Mouse (Mus musculus) heart, adult 9 months (tissue): ENCODE measurements around the gene Ttc13.

ENCODE experiments used
- DNase-seq, 2 experiments: peaks; one replicate each; pipeline ENCODE4 v3.0.0; 2022; ENCODE audit warnings: low spot score in 2 of 2

The Ttc13 gene

GRCm38 (mm10) chr8:124721862-124722515 lies at the start of gene Ttc13, which contains the start of gene Arv1:
Gene Ttc13 (minus strand): TSS chr8:124721983.
Gene Arv1 (plus strand): TSS chr8:124722139.
- peak; percentile 97 for DNase-seq

GRCm38 (mm10) chr8:124763061-124763460 lies 41.3 kb upstream of the Ttc13 start:
- DNase-seq = no peak

GRCm38 (mm10) chr8:124758544-124758943 lies 36.8 kb upstream of the Ttc13 start:
- no peak for DNase-seq

- DNase-seq = no peak
These were observed 34.8 kb upstream of the Ttc13 start for GRCm38 (mm10) chr8:124756601-124757000.

GRCm38 (mm10) chr8:124756153-124756552 lies 34.4 kb upstream of the Ttc13 start:
- no peak for DNase-seq

GRCm38 (mm10) chr8:124755481-124755880 lies 33.7 kb upstream of the Ttc13 start:
- DNase-seq = no peak

- no peak for DNase-seq
These were observed 33.0 kb upstream of the Ttc13 start for GRCm38 (mm10) chr8:124754792-124755190.

GRCm38 (mm10) chr8:124754101-124754791 lies 32.5 kb upstream of the Ttc13 start:
- DNase-seq = no peak

GRCm38 (mm10) chr8:124752325-124752862 lies 30.6 kb upstream of the Ttc13 start:
- no peak for DNase-seq

- peak; percentile 18 to 28 for DNase-seq
These were observed 30.0 kb upstream of the Ttc13 start, which contains the start of gene Fam89a for GRCm38 (mm10) chr8:124751709-124752173. Gene Fam89a (minus strand): TSS chr8:124751832.

- DNase-seq = peak; percentile 15 to 36
These were observed 29.4 kb upstream of the Ttc13 start for GRCm38 (mm10) chr8:124751191-124751590.

- DNase-seq = no peak
These were observed 24.9 kb upstream of the Ttc13 start for GRCm38 (mm10) chr8:124746661-124747060.

- DNase-seq = no peak
These were observed 17.5 kb upstream of the Ttc13 start for GRCm38 (mm10) chr8:124739268-124739667.

GRCm38 (mm10) chr8:124735371-124735911 lies 13.7 kb upstream of the Ttc13 start:
- DNase-seq = no peak

GRCm38 (mm10) chr8:124732828-124733227 lies 11.0 kb upstream of the Ttc13 start:
- no peak for DNase-seq

- DNase-seq = no peak
These were observed 2.5 kb upstream of the Ttc13 start for GRCm38 (mm10) chr8:124724301-124724700.

- no peak for DNase-seq
These were observed 583 bp downstream of the Ttc13 start for GRCm38 (mm10) chr8:124720938-124721861.

- no peak for DNase-seq
These were observed 1.6 kb downstream of the Ttc13 start for GRCm38 (mm10) chr8:124720133-124720532.

- DNase-seq = no peak
These were observed 6.0 kb downstream of the Ttc13 start for GRCm38 (mm10) chr8:124715736-124716135.

GRCm38 (mm10) chr8:124713207-124713606 lies 8.6 kb downstream of the Ttc13 start:
- no peak for DNase-seq

GRCm38 (mm10) chr8:124705823-124706222 lies 16.0 kb downstream of the Ttc13 start:
- no peak for DNase-seq
